Mouse (Mus musculus) neural tube, embryonic 15.5 days (tissue): ENCODE results near the gene Elf5. TPM values are rescaled to one million over a fixed set of nuclear protein-coding genes. Genes with fewer than 3 reads are reported as not detected.
A peak's percentile ranks its signal among the peaks of the same experiment; 100 is the strongest.

Source experiments
- ATAC-seq: fragments of 200-750 bp; cut with Nextera tagmentation; 2 replicates; pipeline ENCODE4 v1.8.0; 2017; ENCODE audit warnings: mild to moderate bottlenecking, moderate TSS enrichment, moderate library complexity; ENCODE audit not compliant: low FRiP score
- H3K27ac ChIP-seq: fragments of 300-500 bp; sonication (generic); replicated peaks from 2 replicates; pipeline ENCODE4 v1.5.1; 2015; ENCODE audit warnings: mild to moderate bottlenecking, inconsistent platforms
- H3K27me3 ChIP-seq: fragments of 300-500 bp; sonication (generic); replicated peaks from 2 replicates; pipeline ENCODE4 v1.6.1; 2015; ENCODE audit warnings: inconsistent platforms
- H3K36me3 ChIP-seq: fragments of 300-500 bp; sonication (generic); 2 replicates; pipeline ENCODE4 v1.6.1; 2015; ENCODE audit warnings: inconsistent platforms
- H3K4me1 ChIP-seq: fragments of 300-500 bp; sonication (generic); 2 replicates; pipeline ENCODE4 v1.6.1; 2015; ENCODE audit warnings: inconsistent platforms
- H3K4me2 ChIP-seq: fragments of 300-500 bp; sonication (generic); 2 replicates; pipeline ENCODE4 v1.6.1; 2015; ENCODE audit warnings: inconsistent platforms, mild to moderate bottlenecking, moderate library complexity
- H3K4me3 ChIP-seq: fragments of 300-500 bp; sonication (generic); replicated peaks from 2 replicates; pipeline ENCODE4 v1.5.1; 2015; ENCODE audit warnings: mild to moderate bottlenecking, inconsistent platforms
- H3K9ac ChIP-seq: fragments of 300-500 bp; sonication (generic); replicated peaks from 2 replicates; pipeline ENCODE4 v1.6.1; 2015; ENCODE audit warnings: mild to moderate bottlenecking, inconsistent platforms
- H3K9me3 ChIP-seq: fragments of 300-500 bp; sonication (generic); replicated peaks from 2 replicates; pipeline ENCODE4 v1.6.1; 2016; ENCODE audit warnings: inconsistent platforms
- WGBS: fragments of 180-500 bp; shearing (Covaris S2); methylation state at CpG from one replicate; pipeline ENCODE4 v1.1.7; 2015; ENCODE audit warnings: mixed read lengths; 5-methylcytosine and 5-hydroxymethylcytosine counted together
- polyA plus RNA-seq: library from polyadenylated mRNA; unstranded; fragments of >200 nt; fragmentation: Nextera tagmentation; extraction: Ambion mirVana; gene quantifications from 2 replicates; pipeline ENCODE4 v1.2.1, GENCODE M21; 2015

The Elf5 gene
- not detected in 2 replicates for polyA plus RNA-seq

DNA sequence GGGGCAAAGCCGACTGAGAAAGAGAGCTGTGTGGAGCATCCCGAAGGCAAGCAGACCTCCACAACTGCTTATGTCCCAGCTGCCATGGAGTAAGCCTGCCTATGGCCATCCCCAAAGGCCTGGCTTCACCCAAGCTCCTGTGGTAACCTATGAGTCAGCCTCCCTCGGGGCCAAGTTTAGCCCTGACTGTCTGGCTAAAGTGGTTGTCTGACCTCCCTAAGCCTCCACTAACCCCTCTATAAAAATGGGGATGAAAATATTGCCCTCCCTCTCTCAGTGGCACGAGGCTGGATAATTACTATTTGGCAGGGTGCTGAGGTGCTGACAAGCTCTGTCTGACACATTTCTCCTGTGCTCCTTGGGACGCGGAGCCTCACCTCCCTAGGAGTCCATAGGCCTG is at the start of gene Elf5:
Elf5 (plus strand) TSS at position 341 of the 400 bp plus-strand sequence.
- H3K4me1 ChIP-seq = no peaks in the 10 kb centered on the region
- no peak within 1 kb of the TSS for H3K4me3 ChIP-seq
- 94% methylated on average over 6 of the region's 6 CpGs for WGBS
- no peak for ATAC-seq
- no peak within 1 kb of the TSS for H3K9ac ChIP-seq
- no peaks in the 10 kb centered on the region for H3K9me3 ChIP-seq
- no peaks in the 10 kb centered on the region for H3K36me3 ChIP-seq
- H3K4me2 ChIP-seq = no peak within 1 kb of the TSS
- no peak within 1 kb of the TSS for H3K27ac ChIP-seq
- no peaks in the 10 kb centered on the region for H3K27me3 ChIP-seq

DNA sequence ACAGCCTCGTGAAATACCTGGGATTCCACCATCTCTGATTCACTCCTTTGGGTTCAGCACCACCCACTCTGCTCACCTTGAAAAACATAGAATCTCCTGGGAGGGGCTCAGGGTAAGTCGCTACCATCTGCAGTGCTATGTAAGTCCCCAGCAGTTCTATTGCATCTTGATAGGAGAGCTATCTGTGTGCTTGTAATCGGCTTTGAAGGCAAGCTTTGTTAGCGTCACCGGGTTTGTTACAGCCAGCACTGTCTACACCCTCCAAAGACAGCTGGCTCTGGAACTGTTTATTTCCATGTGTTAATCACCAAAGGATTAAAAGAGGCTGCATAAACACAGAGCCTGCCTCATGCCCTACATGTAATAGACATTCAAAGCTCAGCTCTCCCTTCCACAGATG is 38.9 kb upstream of the Elf5 start:
- Histone ChIP-seq H3K27ac (no peak overlapping the region), H3K4me1 (no peaks in the 10 kb centered on the region), H3K9ac (no peak overlapping the region), H3K4me2 (no peak overlapping the region), H3K9me3 (no peaks in the 10 kb centered on the region), H3K27me3 (no peaks in the 10 kb centered on the region), H3K4me3 (no peak overlapping the region), H3K36me3 (no peaks in the 10 kb centered on the region)
- no peak for ATAC-seq
- 85% methylated on average over 5 of the region's 5 CpGs for WGBS

DNA sequence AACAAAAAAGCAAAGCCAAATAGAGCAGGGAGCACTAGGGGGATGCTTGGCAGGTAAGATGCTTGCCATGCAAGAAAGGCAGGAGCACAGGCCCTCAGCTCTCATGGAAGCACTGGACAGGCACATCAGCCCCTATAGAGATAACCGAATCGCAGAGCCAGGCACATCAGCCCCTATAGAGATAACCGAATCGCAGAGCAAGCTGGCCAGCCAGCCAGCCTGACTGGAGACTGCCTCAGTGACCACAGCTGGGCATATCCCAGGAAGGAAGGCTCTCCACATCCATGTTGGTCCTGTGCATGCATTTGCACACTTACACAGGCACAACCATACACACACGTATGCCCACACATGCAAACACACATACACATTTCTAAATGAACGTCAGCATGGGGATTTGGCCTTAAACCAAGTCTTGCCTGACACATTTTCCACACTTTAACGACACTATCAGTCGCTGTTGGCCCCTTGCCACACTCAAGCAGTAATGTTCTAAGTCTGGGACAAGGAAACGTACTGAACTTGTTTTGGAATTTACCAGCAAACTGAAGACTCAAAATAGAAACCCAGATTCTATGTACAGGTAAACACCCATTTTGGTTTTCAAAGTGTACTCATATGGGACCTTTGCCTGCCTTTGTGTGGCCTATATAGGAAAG is 31.9 kb upstream of the Elf5 start:
- Histone ChIP-seq H3K9me3 (no peaks in the 10 kb centered on the region), H3K9ac (no peak overlapping the region), H3K27me3 (no peaks in the 10 kb centered on the region), H3K4me1 (no peaks in the 10 kb centered on the region), H3K27ac (no peak overlapping the region), H3K4me2 (no peak overlapping the region), H3K36me3 (no peaks in the 10 kb centered on the region), H3K4me3 (no peak overlapping the region)
- ATAC-seq = no peak
- 72% methylated on average over 9 of the region's 9 CpGs for WGBS

DNA sequence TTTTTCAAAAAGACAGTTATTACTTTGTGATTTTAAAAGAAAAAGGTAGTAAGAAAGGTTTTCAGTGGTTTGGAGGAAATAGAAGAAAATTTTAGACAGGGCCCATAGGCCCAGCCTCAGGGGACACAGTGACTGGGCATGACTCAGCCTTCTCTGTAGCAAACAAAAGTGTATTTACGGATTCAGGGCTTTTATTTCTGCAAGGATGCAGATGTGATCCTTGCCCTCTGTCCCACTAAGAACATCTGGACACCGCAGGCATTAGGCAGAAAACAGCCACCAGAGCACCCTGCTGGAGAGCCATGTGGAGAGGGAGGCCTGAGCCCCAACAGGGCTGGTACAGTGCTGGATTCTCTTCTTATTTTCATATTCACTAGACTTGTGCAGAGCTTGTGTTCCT is 29.3 kb upstream of the Elf5 start:
- H3K9ac ChIP-seq = no peak overlapping the region
- H3K4me1 ChIP-seq = no peaks in the 10 kb centered on the region
- no peak overlapping the region for H3K4me2 ChIP-seq
- no peak for ATAC-seq
- no peak overlapping the region for H3K4me3 ChIP-seq
- H3K27ac ChIP-seq = no peak overlapping the region
- 79% methylated on average over 2 of the region's 2 CpGs for WGBS
- H3K9me3 ChIP-seq = no peaks in the 10 kb centered on the region
- H3K27me3 ChIP-seq = no peaks in the 10 kb centered on the region
- no peaks in the 10 kb centered on the region for H3K36me3 ChIP-seq

DNA sequence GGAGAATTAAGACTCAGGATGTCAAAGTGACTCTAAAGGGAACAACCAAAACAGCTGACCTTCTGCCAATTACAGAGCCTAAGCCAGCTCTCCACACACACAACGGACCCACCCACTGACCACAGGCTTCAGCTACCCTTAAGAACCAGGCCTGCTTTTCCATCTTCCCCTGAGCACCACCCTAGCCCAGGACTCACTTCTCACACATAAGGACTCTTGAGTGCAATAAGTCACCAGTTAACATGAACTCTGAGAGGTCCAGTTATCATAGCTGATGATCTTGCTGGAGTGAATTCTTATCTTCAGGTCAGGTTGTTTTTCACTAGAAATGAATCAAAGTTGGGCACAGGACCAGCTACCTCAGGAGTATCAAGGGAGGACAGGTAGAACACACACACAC is 23.6 kb upstream of the Elf5 start:
- no peak for ATAC-seq
- Histone ChIP-seq H3K27ac (no peak overlapping the region), H3K4me3 (no peak overlapping the region), H3K9ac (no peak overlapping the region), H3K36me3 (no peaks in the 10 kb centered on the region), H3K4me2 (no peak overlapping the region), H3K27me3 (no peaks in the 10 kb centered on the region), H3K9me3 (no peaks in the 10 kb centered on the region), H3K4me1 (peaks cover 6% of the 10 kb centered on the region)
- 76% methylated on average over 1 of the region's 1 CpGs for WGBS

DNA sequence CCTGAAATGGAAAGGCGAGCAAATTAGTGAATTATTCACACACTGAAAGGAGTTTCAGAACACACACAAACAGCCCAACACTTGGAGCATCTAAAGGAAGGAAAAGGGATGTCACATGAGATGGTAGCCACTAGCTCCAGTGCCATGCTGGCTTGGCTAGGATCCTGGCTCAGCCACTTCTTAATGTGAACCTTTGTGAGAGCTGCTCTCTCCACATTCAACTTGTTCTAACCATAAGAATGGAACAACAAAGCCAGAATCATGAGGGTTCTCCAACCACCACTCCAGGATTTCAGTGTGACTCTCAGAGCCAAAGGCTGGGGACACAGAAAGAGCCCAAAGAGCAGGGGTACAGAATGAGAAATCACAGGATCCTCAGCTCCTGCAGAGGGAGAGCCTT is 23.2 kb upstream of the Elf5 start:
- Histone ChIP-seq H3K9ac (no peak overlapping the region), H3K4me1 (peaks cover 6% of the 10 kb centered on the region), H3K4me2 (no peak overlapping the region), H3K27ac (no peak overlapping the region), H3K36me3 (no peaks in the 10 kb centered on the region), H3K27me3 (no peaks in the 10 kb centered on the region), H3K4me3 (no peak overlapping the region), H3K9me3 (no peaks in the 10 kb centered on the region)
- ATAC-seq = no peak
- WGBS = 93% methylated on average over 1 of the region's 1 CpGs

DNA sequence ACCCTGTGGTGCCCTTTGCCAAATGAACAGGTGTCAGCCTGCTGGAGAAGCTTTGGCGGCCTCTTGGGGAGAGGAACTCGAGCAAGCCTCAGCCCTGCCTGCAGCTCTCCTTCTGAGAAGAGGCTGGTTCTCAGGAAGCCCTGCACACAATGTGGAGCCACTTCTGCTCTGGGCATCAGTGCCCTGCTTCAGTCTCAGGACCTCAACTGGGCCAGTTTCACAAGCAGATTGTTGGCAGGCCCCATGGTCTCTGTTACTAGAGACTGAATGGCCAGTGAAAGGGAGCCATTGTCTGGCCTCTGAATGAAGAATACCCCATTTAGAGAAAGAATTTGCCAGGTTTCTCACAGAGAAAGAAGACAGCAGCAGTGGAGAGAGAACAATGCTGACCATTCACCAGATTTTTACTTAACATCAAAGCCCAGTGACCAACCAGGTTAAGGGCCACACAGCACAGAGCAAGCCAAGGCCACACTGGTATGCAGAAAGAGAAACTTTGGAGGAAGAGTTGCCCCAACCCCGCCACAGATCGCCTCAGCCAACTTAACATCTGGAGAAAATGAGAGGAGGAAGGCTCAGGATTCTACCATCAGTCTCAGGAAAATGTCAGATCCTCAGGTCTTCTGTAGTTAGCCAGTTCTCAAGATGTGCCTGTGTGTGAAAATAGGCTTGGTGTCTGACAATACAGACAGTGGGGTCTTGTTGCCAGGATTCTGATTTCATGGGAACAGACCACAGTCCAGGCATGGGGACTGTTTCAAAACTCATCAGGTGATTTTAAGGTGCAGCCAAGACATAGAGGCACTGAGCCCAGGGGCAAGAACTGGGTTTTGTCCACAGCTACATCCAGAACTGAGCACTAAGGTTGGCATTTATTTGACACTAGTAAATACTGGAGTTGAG is 21.2 kb upstream of the Elf5 start:
- 47% methylated on average over 4 of the region's 4 CpGs for WGBS
- H3K9me3 ChIP-seq = no peaks in the 10 kb centered on the region
- H3K4me1 ChIP-seq = peaks cover 6% of the 10 kb centered on the region
- no peaks in the 10 kb centered on the region for H3K36me3 ChIP-seq
- ATAC-seq = no peak; the same call in 1 of the 2 replicates
- H3K27ac ChIP-seq = peak overlapping the region; percentile 54; the same call in 1 of the 2 replicates
- no peaks in the 10 kb centered on the region for H3K27me3 ChIP-seq
- no peak overlapping the region for H3K4me2 ChIP-seq
- no peak overlapping the region for H3K4me3 ChIP-seq
- no peak overlapping the region for H3K9ac ChIP-seq

DNA sequence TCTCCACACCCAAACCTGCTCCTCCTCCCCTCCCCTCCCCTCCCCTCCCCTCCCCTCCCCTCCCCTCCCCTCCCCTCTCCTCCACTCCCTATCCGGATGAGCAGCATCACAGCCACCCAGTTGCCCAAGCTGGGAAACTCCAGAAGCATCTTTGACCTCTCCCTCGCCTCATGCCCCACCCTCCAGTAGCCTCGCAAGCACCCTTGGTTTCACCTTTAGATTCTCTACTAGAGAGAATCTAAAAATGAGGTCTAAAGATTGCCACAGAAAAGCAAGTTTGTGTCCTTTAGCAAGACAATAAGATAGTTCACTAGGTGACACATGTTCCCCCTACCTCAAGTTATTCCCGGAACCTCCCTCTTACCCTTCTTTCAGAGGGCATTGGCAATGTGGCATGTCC is 19.9 kb upstream of the Elf5 start:
- H3K27ac ChIP-seq = no peak overlapping the region
- H3K36me3 ChIP-seq = no peaks in the 10 kb centered on the region
- no peak for ATAC-seq

DNA sequence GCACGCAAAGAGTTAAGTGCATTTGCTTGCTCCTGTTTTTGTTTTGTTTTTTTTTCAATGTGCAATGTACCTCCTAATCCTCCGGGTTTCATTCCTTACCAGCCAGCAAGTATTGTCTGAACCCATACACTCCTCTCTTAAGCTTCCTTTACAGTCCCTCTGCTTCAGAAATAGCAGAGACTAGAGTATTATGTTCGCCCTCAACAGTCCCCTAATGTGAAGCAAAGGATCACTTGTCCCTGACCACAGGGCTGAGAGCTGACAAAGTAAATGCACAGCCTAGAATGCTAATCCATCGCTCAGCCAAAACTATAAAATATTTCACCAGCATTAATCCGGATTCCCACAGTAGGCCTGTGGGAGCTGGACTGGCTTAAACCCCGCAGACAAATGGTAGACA is 13.4 kb upstream of the Elf5 start:
- Histone ChIP-seq H3K4me2 (no peak overlapping the region), H3K4me1 (no peaks in the 10 kb centered on the region), H3K36me3 (no peaks in the 10 kb centered on the region), H3K27me3 (no peaks in the 10 kb centered on the region), H3K4me3 (no peak overlapping the region), H3K9ac (no peak overlapping the region), H3K27ac (no peak overlapping the region), H3K9me3 (no peaks in the 10 kb centered on the region)
- ATAC-seq = no peak
- WGBS = 77% methylated on average over 6 of the region's 6 CpGs

More for the DNA sequence above, 19.9 kb upstream of the Elf5 start:
- 89% methylated on average over 3 of the region's 4 CpGs for WGBS
- no peaks in the 10 kb centered on the region for H3K9me3 ChIP-seq
- no peaks in the 10 kb centered on the region for H3K27me3 ChIP-seq
- no peak overlapping the region for H3K4me2 ChIP-seq
- peaks cover 6% of the 10 kb centered on the region for H3K4me1 ChIP-seq
- H3K9ac ChIP-seq = no peak overlapping the region
- H3K4me3 ChIP-seq = no peak overlapping the region

DNA sequence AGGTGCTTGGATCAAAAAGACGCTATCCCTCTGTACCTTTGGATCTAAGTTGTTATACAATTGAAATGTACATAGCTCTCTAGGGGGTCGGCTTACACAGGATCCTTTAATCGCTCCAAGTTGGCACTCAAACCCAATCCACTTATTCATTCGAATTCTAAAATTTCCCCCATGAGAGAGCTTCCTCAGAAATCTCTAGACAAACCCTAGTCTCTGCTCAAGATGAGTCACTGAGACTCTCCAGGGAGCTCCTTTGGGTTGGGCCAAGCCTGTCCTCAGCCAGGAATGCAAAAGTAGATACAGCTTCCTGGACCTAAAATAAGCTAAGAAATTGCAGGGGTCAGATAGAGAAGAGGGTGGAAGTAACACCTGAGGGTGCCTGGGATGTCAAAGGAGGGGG is 10.8 kb upstream of the Elf5 start:
- Histone ChIP-seq H3K27ac (no peak overlapping the region), H3K9ac (no peak overlapping the region), H3K4me3 (no peak overlapping the region), H3K9me3 (no peaks in the 10 kb centered on the region), H3K4me2 (no peak overlapping the region), H3K27me3 (no peaks in the 10 kb centered on the region), H3K4me1 (no peaks in the 10 kb centered on the region), H3K36me3 (no peaks in the 10 kb centered on the region)
- WGBS = 74% methylated on average over 4 of the region's 4 CpGs
- no peak for ATAC-seq

DNA sequence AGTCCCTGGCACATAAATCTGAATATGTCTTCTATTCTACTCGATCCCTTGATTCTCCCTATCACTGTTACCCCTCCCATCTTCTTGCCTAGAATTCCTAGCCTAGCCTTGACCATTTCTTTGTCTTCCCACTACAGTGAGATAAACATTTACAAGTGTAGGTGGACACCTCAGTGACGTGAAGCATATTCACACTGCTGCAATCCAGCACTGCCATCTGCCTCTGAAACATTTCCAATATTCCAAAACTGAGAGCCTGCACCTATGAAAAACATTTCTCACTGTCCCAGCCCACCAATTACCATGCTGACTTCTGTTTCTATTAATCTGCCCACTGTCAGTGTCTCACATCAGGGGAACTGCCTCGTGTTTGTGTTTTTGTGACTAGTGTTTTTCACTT is 5.2 kb upstream of the Elf5 start:
- Histone ChIP-seq H3K36me3 (no peaks in the 10 kb centered on the region), H3K9ac (no peak overlapping the region), H3K27me3 (no peaks in the 10 kb centered on the region), H3K4me2 (no peak overlapping the region), H3K4me3 (no peak overlapping the region), H3K4me1 (no peaks in the 10 kb centered on the region), H3K27ac (no peak overlapping the region), H3K9me3 (no peaks in the 10 kb centered on the region)
- WGBS = 65% methylated on average over 3 of the region's 3 CpGs
- no peak for ATAC-seq

DNA sequence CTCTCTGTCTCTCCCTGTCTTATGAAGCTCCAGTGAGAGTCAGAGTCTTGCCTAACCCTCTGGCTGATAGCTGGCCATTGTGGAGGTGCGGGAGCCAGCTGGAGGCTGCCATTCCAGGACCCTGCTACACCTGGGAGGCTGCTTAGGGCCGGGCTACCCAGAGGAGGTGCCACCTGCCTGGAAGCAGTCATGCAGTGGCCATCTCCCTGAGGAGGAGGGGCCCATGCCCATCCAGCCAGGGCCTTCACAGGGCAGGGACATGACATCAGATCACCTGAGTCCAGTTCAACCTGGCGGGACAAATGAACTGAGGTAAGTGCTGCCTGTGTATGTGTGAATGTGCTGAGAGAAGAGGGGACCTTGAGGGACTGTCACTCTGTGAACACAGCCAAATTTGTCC is 328 bp downstream of the Elf5 start:
- H3K4me2 ChIP-seq = no peak overlapping the region
- ATAC-seq = no peak
- no peak overlapping the region for H3K27ac ChIP-seq
- no peak overlapping the region for H3K9ac ChIP-seq
- no peaks in the 10 kb centered on the region for H3K4me1 ChIP-seq
- H3K4me3 ChIP-seq = no peak overlapping the region
- H3K36me3 ChIP-seq = no peaks in the 10 kb centered on the region
- H3K27me3 ChIP-seq = no peaks in the 10 kb centered on the region
- H3K9me3 ChIP-seq = no peaks in the 10 kb centered on the region
- 90% methylated on average over 3 of the region's 3 CpGs for WGBS
